Mouse (Mus musculus): ENCODE results near the gene Pdik1l. TPM values are rescaled to one million over a fixed set of nuclear protein-coding genes. Genes with fewer than 3 reads are reported as not detected.

Gene Pdik1l
- total and polyA plus RNA-seq, 2 experiments from 2014 or later = 9.4 to 31.0 TPM

GRCm38 (mm10) chr4:134314876-134315275 is 27.2 kb upstream of the Pdik1l start, which contains the start of gene Trim63:
Gene Trim63, plus strand, starts transcription at chr4:134315120.
- Histone ChIP-seq H3K9ac (replicated peaks; ENCODE audit: low read depth, low read length) (peak within 1 kb of the TSS; percentile 59), H3K36me3 (replicated peaks; ENCODE audit: control insufficient read depth, insufficient read depth, low read length) (peaks cover 13% of the 10 kb centered on the region; the same call in 1 of the 2 replicates), H3K4me1 (ENCODE audit: control insufficient read depth, insufficient read depth) (peaks cover 26% of the 10 kb centered on the region), H3K27ac (ENCODE audit: low read depth) (peak within 1 kb of the TSS; percentile 94), H3K9me3 (replicated peaks; ENCODE audit: control insufficient read depth, low read length) (no peaks in the 10 kb centered on the region), H3K27me3 (ENCODE audit: control insufficient read depth, insufficient read depth, low read length) (no peaks in the 10 kb centered on the region), H3K4me3 (ENCODE audit: low read depth, low read length) (peak within 1 kb of the TSS; percentile 63), H3K4me2 (ENCODE audit: low read depth, low read length) (peak within 1 kb of the TSS; percentile 63)
- peak; percentile 78 for ATAC-seq (ENCODE audit: insufficient read depth, low read depth)
- 18% methylated on average over 11 of the region's 11 CpGs for WGBS
- TF ChIP-seq EP300 (IDR thresholded peaks at IDR 0.05; ENCODE audit: low read depth) = peak; percentile 92
- no peak for TF ChIP-seq CTCF (IDR thresholded peaks at IDR 0.05; ENCODE audit: low read depth)
- peak; percentile 86 for DNase-seq (ENCODE audit: low spot score)

- H3K36me3 ChIP-seq (replicated peaks; ENCODE audit: control insufficient read depth, insufficient read depth, low read length) = peaks cover 8% of the 10 kb centered on the region; the same call in 1 of the 2 replicates
- WGBS = 59% methylated on average over 4 of the region's 4 CpGs
- peaks cover 21% of the 10 kb centered on the region for H3K4me1 ChIP-seq (ENCODE audit: control insufficient read depth, insufficient read depth)
- H3K9me3 ChIP-seq (replicated peaks; ENCODE audit: control insufficient read depth, low read length) = no peaks in the 10 kb centered on the region
- ATAC-seq (ENCODE audit: insufficient read depth, low read depth) (no peak), DNase-seq (ENCODE audit: low spot score) (no peak)
- peak overlapping the region; percentile 94 for H3K27ac ChIP-seq (ENCODE audit: low read depth)
- no peaks in the 10 kb centered on the region for H3K27me3 ChIP-seq (ENCODE audit: control insufficient read depth, insufficient read depth, low read length)
- no peak for TF ChIP-seq CTCF (IDR thresholded peaks at IDR 0.05; ENCODE audit: low read depth)
- TF ChIP-seq EP300 (IDR thresholded peaks at IDR 0.05; ENCODE audit: low read depth) = no peak
- H3K9ac ChIP-seq (replicated peaks; ENCODE audit: low read depth, low read length) = no peak overlapping the region
- peak overlapping the region; percentile 63; the same call in 1 of the 2 replicates for H3K4me2 ChIP-seq (ENCODE audit: low read depth, low read length)
- H3K4me3 ChIP-seq (ENCODE audit: low read depth, low read length) = no peak overlapping the region
These were observed 26.5 kb upstream of the Pdik1l start for GRCm38 (mm10) chr4:134314081-134314655.

GRCm38 (mm10) chr4:134312901-134313300 is 25.2 kb upstream of the Pdik1l start:
- DNase-seq (ENCODE audit: low spot score) (no peak), ATAC-seq (ENCODE audit: insufficient read depth, low read depth) (no peak)
- WGBS = 96% methylated on average over 6 of the region's 6 CpGs
- H3K27ac ChIP-seq (ENCODE audit: low read depth) = no peak overlapping the region
- H3K4me3 ChIP-seq (ENCODE audit: low read depth, low read length) = no peak overlapping the region
- TF ChIP-seq EP300 (IDR thresholded peaks at IDR 0.05; ENCODE audit: low read depth) = no peak
- peak; percentile 34 for TF ChIP-seq CTCF (IDR thresholded peaks at IDR 0.05; ENCODE audit: low read depth)
- peaks cover 12% of the 10 kb centered on the region; the same call in 1 of the 2 replicates for H3K4me1 ChIP-seq (ENCODE audit: control insufficient read depth, insufficient read depth)
- H3K9ac ChIP-seq (replicated peaks; ENCODE audit: low read depth, low read length) = no peak overlapping the region
- no peak overlapping the region for H3K4me2 ChIP-seq (ENCODE audit: low read depth, low read length)
- H3K27me3 ChIP-seq (ENCODE audit: control insufficient read depth, insufficient read depth, low read length) = no peaks in the 10 kb centered on the region
- no peaks in the 10 kb centered on the region for H3K9me3 ChIP-seq (replicated peaks; ENCODE audit: control insufficient read depth, low read length)
- peaks cover 5% of the 10 kb centered on the region; the same call in 1 of the 2 replicates for H3K36me3 ChIP-seq (replicated peaks; ENCODE audit: control insufficient read depth, insufficient read depth, low read length)

DNA sequence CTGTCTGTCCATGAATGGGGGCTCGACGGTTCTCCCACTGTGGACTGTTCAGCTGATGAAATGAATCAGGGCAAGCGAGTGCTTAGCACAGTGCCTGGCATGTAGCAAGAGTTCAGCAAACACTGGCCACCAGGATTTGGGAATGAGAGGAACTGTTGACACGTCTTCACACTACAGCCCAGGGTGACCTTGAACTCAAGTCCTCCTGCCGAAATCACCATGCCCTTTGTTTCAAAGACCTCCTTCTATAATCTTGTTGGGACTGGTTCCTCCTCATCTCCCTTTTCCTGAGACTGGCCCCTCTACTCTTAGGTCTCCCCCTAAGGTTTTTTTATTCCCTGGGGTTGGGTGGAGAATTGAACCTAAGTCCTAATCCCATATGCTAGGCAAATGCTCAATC is 24.6 kb upstream of the Pdik1l start:
- H3K36me3 ChIP-seq (replicated peaks; ENCODE audit: control insufficient read depth, insufficient read depth, low read length) = no peaks in the 10 kb centered on the region
- no peak overlapping the region for H3K4me3 ChIP-seq (ENCODE audit: low read depth, low read length)
- no peaks in the 10 kb centered on the region for H3K27me3 ChIP-seq (ENCODE audit: control insufficient read depth, insufficient read depth, low read length)
- no peaks in the 10 kb centered on the region for H3K9me3 ChIP-seq (replicated peaks; ENCODE audit: control insufficient read depth, low read length)
- H3K4me1 ChIP-seq (ENCODE audit: control insufficient read depth, insufficient read depth) = peaks cover 12% of the 10 kb centered on the region
- TF ChIP-seq CTCF (IDR thresholded peaks at IDR 0.05; ENCODE audit: low read depth) (no peak), EP300 (IDR thresholded peaks at IDR 0.05; ENCODE audit: low read depth) (no peak)
- 80% methylated on average over 5 of the region's 5 CpGs for WGBS
- no peak for DNase-seq (ENCODE audit: low spot score)
- H3K27ac ChIP-seq (ENCODE audit: low read depth) = no peak overlapping the region
- H3K4me2 ChIP-seq (ENCODE audit: low read depth, low read length) = no peak overlapping the region
- H3K9ac ChIP-seq (replicated peaks; ENCODE audit: low read depth, low read length) = no peak overlapping the region
- no peak for ATAC-seq (ENCODE audit: insufficient read depth, low read depth)

GRCm38 (mm10) chr4:134311784-134312183 is 24.1 kb upstream of the Pdik1l start:
- no peak overlapping the region for H3K4me3 ChIP-seq (ENCODE audit: low read depth, low read length)

GRCm38 (mm10) chr4:134310656-134311055 is 23.0 kb upstream of the Pdik1l start:
- Histone ChIP-seq H3K4me1 (ENCODE audit: control insufficient read depth, insufficient read depth) (peaks cover 14% of the 10 kb centered on the region), H3K36me3 (replicated peaks; ENCODE audit: control insufficient read depth, insufficient read depth, low read length) (no peaks in the 10 kb centered on the region), H3K9ac (replicated peaks; ENCODE audit: low read depth, low read length) (no peak overlapping the region), H3K27me3 (ENCODE audit: control insufficient read depth, insufficient read depth, low read length) (no peaks in the 10 kb centered on the region), H3K27ac (ENCODE audit: low read depth) (no peak overlapping the region), H3K9me3 (replicated peaks; ENCODE audit: control insufficient read depth, low read length) (no peaks in the 10 kb centered on the region), H3K4me2 (ENCODE audit: low read depth, low read length) (no peak overlapping the region), H3K4me3 (ENCODE audit: low read depth, low read length) (no peak overlapping the region)
- 81% methylated on average over 9 of the region's 9 CpGs for WGBS
- no peak for ATAC-seq (ENCODE audit: insufficient read depth, low read depth)
- DNase-seq (ENCODE audit: low spot score) = no peak
- TF ChIP-seq CTCF (IDR thresholded peaks at IDR 0.05; ENCODE audit: low read depth) (no peak), EP300 (IDR thresholded peaks at IDR 0.05; ENCODE audit: low read depth) (no peak)

More at GRCm38 (mm10) chr4:134311784-134312183, 24.1 kb upstream of the Pdik1l start:
- no peak overlapping the region for H3K4me2 ChIP-seq (ENCODE audit: low read depth, low read length)
- TF ChIP-seq EP300 (IDR thresholded peaks at IDR 0.05; ENCODE audit: low read depth) = no peak
- no peak for TF ChIP-seq CTCF (IDR thresholded peaks at IDR 0.05; ENCODE audit: low read depth)
- H3K36me3 ChIP-seq (replicated peaks; ENCODE audit: control insufficient read depth, insufficient read depth, low read length) = no peaks in the 10 kb centered on the region
- DNase-seq (ENCODE audit: low spot score) (no peak), ATAC-seq (ENCODE audit: insufficient read depth, low read depth) (no peak)
- no peaks in the 10 kb centered on the region for H3K9me3 ChIP-seq (replicated peaks; ENCODE audit: control insufficient read depth, low read length)
- H3K27me3 ChIP-seq (ENCODE audit: control insufficient read depth, insufficient read depth, low read length) = no peaks in the 10 kb centered on the region
- WGBS = 87% methylated on average over 9 of the region's 9 CpGs
- no peak overlapping the region for H3K9ac ChIP-seq (replicated peaks; ENCODE audit: low read depth, low read length)
- no peak overlapping the region for H3K27ac ChIP-seq (ENCODE audit: low read depth)
- peaks cover 14% of the 10 kb centered on the region for H3K4me1 ChIP-seq (ENCODE audit: control insufficient read depth, insufficient read depth)

All from heart, postnatal 0 days (tissue).